Mouse (Mus musculus): ENCODE data around the gene BC005624. TPM values are rescaled to one million over a fixed set of nuclear protein-coding genes. Genes with fewer than 3 reads are reported as not detected.

Gene BC005624
- total and polyA plus RNA-seq, 3 experiments, result 39.6 to 63.0 TPM; not detected in 1

GRCm38 (mm10) chr2:30967352-30968327, 14.4 kb downstream of the BC005624 start, which contains the start of gene Tor1a:
TSS of gene Tor1a (minus strand) at chr2:30967933.
- H3K79me2 ChIP-seq (ENCODE audit: control insufficient read depth, insufficient read depth, low read length, poor library complexity), result peaks cover 23% of the 10 kb centered on the region
- H3K9me3 ChIP-seq (replicated peaks; ENCODE audit: insufficient read depth, low read length), result no peaks in the 10 kb centered on the region
- H3K36me3 ChIP-seq (ENCODE audit: control insufficient read depth in 1 of 2, insufficient read depth in 2 of 2, low read length in 2 of 2), result peaks cover 1 to 23% of the 10 kb centered on the region in 2 experiments; a peak in 3 of 4 replicates
- peaks cover 0 to 22% of the 10 kb centered on the region in 2 experiments; a peak in 3 of 4 replicates for H3K4me1 ChIP-seq (ENCODE audit: control insufficient read depth in 1 of 2, insufficient read depth in 2 of 2, low read length in 2 of 2)
- peak within 1 kb of the TSS; percentile 79 to 96 for H3K4me3 ChIP-seq (ENCODE audit: control insufficient read depth in 1 of 2, insufficient read depth in 1 of 2, low read depth in 2 of 2, low read length in 2 of 2)
- peak; percentile 95 for DNase-seq (ENCODE audit: low read depth, low spot score)
- H3K9ac ChIP-seq (ENCODE audit: control insufficient read depth, low read depth, low read length, poor library complexity, severe bottlenecking), result peak within 1 kb of the TSS; percentile 96
- peak within 1 kb of the TSS; percentile 65 for H3K27ac ChIP-seq (ENCODE audit: control insufficient read depth, low read depth, low read length)
- no peaks in the 10 kb centered on the region for H3K27me3 ChIP-seq (ENCODE audit: control insufficient read depth in 1 of 2, insufficient read depth in 2 of 2, low read length in 2 of 2)
- peak; percentile 48; the same call in 1 of the 2 replicates for TF ChIP-seq MXI1 (IDR thresholded peaks at IDR 0.05; ENCODE audit: low read depth, low read length)
- no peak for TF ChIP-seq POLR2AphosphoS5 (IDR thresholded peaks at IDR 0.05; ENCODE audit: borderline replicate concordance, low read depth, low read length)
- TF ChIP-seq EP300 (IDR thresholded peaks at IDR 0.05; ENCODE audit: low read depth in 1 of 2, low read length in 2 of 2), result no peak
- TF ChIP-seq SMC3 (IDR thresholded peaks at IDR 0.05; ENCODE audit: low read depth, low read length), result no peak
- no peak for TF ChIP-seq TCF12 (IDR thresholded peaks at IDR 0.05; ENCODE audit: low read depth, low read length)
- no peak; the same call in 1 of the 2 replicates for TF ChIP-seq CHD1 (IDR thresholded peaks at IDR 0.05; ENCODE audit: low read depth, low read length)
- peak; percentile 74 for TF ChIP-seq SIN3A (IDR thresholded peaks at IDR 0.05; ENCODE audit: low read length)
- no peak for TF ChIP-seq E2F4 (IDR thresholded peaks at IDR 0.05; ENCODE audit: borderline replicate concordance, low read depth, low read length)
- peak; percentile 97 for TF ChIP-seq NELFE (IDR thresholded peaks at IDR 0.05; ENCODE audit: low read depth, low read length)
- no peak for TF ChIP-seq ZKSCAN1 (IDR thresholded peaks at IDR 0.05; ENCODE audit: low read depth, low read length)
- TF ChIP-seq MAX (IDR thresholded peaks at IDR 0.05; ENCODE audit: low read length), result peak; percentile 36; the same call in 1 of the 2 replicates
- no peak for TF ChIP-seq USF1 (IDR thresholded peaks at IDR 0.05; ENCODE audit: low read depth, low read length)
- peak; percentile 91 for TF ChIP-seq POLR2AphosphoS2 (IDR thresholded peaks at IDR 0.05; ENCODE audit: low read length)
- no peak for TF ChIP-seq MYB (IDR thresholded peaks at IDR 0.05; ENCODE audit: low read depth, low read length)
- TF ChIP-seq UBTF (IDR thresholded peaks at IDR 0.05; ENCODE audit: borderline replicate concordance, insufficient read depth, low read depth, low read length), result no peak
- TF ChIP-seq MYC (IDR thresholded peaks at IDR 0.05; ENCODE audit: low read depth, low read length), result no peak
- TF ChIP-seq CHD2 (IDR thresholded peaks at IDR 0.05; ENCODE audit: low read length), result no peak
- TF ChIP-seq HCFC1 (IDR thresholded peaks at IDR 0.05; ENCODE audit: low read depth, low read length), result peak; percentile 96
- no peak; the same call in 1 of the 2 replicates for TF ChIP-seq MAZ (IDR thresholded peaks at IDR 0.05; ENCODE audit: low read depth, low read length)
- no peak for TF ChIP-seq RAD21 (IDR thresholded peaks at IDR 0.05; ENCODE audit: low read depth, low read length)
- TF ChIP-seq NRF1 (IDR thresholded peaks at IDR 0.05; ENCODE audit: insufficient read depth, low read depth, low read length, poor library complexity, severe bottlenecking), result peak; percentile 66
- TF ChIP-seq BHLHE40 (IDR thresholded peaks at IDR 0.05; ENCODE audit: borderline replicate concordance, low read depth, low read length), result no peak
- TF ChIP-seq GATA1 (IDR thresholded peaks at IDR 0.05; ENCODE audit: low read depth, low read length), result no peak
- 0 out of 2 replicates have a peak, but pooled peaks have one; percentile 47 for TF ChIP-seq TBP (IDR thresholded peaks at IDR 0.05; ENCODE audit: low read depth, low read length)
- peak; percentile 57; the same call in 1 of the 2 replicates for TF ChIP-seq RCOR1 (IDR thresholded peaks at IDR 0.05; ENCODE audit: low read depth, low read length)
- TF ChIP-seq ZC3H11A (IDR thresholded peaks at IDR 0.05; ENCODE audit: low read depth, low read length), result no peak
- no peak for TF ChIP-seq MEF2A (IDR thresholded peaks at IDR 0.05; ENCODE audit: extremely low read depth, insufficient replicate concordance, low read depth, low read length, poor library complexity, severe bottlenecking)
- TF ChIP-seq KAT2A (conservative IDR thresholded peaks at IDR 0.05; ENCODE audit: low read depth, low read length), result peak; percentile 70; the same call in 1 of the 2 replicates
- peak; percentile 73 for TF ChIP-seq ZNF384 (IDR thresholded peaks at IDR 0.05; ENCODE audit: low read depth, low read length)
- no peak for TF ChIP-seq ETS1 (IDR thresholded peaks at IDR 0.05; ENCODE audit: low read depth, low read length)
- TF ChIP-seq MAFK (IDR thresholded peaks at IDR 0.05; ENCODE audit: borderline replicate concordance, low read depth, low read length), result no peak
- TF ChIP-seq POLR2A (IDR thresholded peaks at IDR 0.05; ENCODE audit: control insufficient read depth in 1 of 2, insufficient read depth in 1 of 2, low read depth in 1 of 2, low read length in 2 of 2, poor library complexity in 1 of 2), result peak; percentile 94
- TF ChIP-seq USF2 (IDR thresholded peaks at IDR 0.05; ENCODE audit: borderline replicate concordance in 1 of 2, insufficient read depth in 1 of 2, low read depth in 1 of 2, low read length in 2 of 2), result no peak
- peak; percentile 85; the same call in 1 of the 2 replicates for TF ChIP-seq ZMIZ1 (IDR thresholded peaks at IDR 0.05; ENCODE audit: low read depth, low read length)

All from MEL (cell line).